Mouse (Mus musculus) lung, adult 18-20 months (tissue): ENCODE results near the gene 4430402I18Rik.

Source experiments
- DNase-seq, 2 experiments: peaks; one replicate each; pipeline ENCODE4 v3.0.0; 2022; ENCODE audit warnings: mixed read lengths in 2 of 2

4430402I18Rik gene

GRCm38 (mm10) chr19:28964552-28964903 is 3.1 kb downstream of the 4430402I18Rik start:
- no peak for DNase-seq

- peak; percentile 92 to 95 for DNase-seq
Observed at GRCm38 (mm10) chr19:28963842-28964551, 3.6 kb downstream of the 4430402I18Rik start, which contains the start of gene Plpp6. TSS of gene Plpp6 (plus strand) at chr19:28963953.

- no peak for DNase-seq
Observed at GRCm38 (mm10) chr19:28963513-28963841, 4.1 kb downstream of the 4430402I18Rik start.

GRCm38 (mm10) chr19:28963113-28963512 is 4.5 kb downstream of the 4430402I18Rik start:
- DNase-seq, result no peak

GRCm38 (mm10) chr19:28951251-28951650 is 16.3 kb downstream of the 4430402I18Rik start:
- DNase-seq, result no peak

- DNase-seq, result no peak
Observed at GRCm38 (mm10) chr19:28947311-28947710, 20.3 kb downstream of the 4430402I18Rik start.

- DNase-seq, result no peak
Observed at GRCm38 (mm10) chr19:28946782-28947181, 20.8 kb downstream of the 4430402I18Rik start.

- no peak for DNase-seq
Observed at GRCm38 (mm10) chr19:28941271-28941670, 26.3 kb downstream of the 4430402I18Rik start.

- DNase-seq, result peak; percentile 45 to 58
Observed at GRCm38 (mm10) chr19:28940135-28940874, 27.3 kb downstream of the 4430402I18Rik start.

GRCm38 (mm10) chr19:28934897-28935296 is 32.7 kb downstream of the 4430402I18Rik start:
- DNase-seq, result no peak

- no peak for DNase-seq
Observed at GRCm38 (mm10) chr19:28929034-28929433, 38.6 kb downstream of the 4430402I18Rik start.

GRCm38 (mm10) chr19:28927396-28927795 is 40.2 kb downstream of the 4430402I18Rik start:
- DNase-seq, result no peak

- DNase-seq, result no peak
Observed at GRCm38 (mm10) chr19:28926366-28926765, 41.2 kb downstream of the 4430402I18Rik start.

GRCm38 (mm10) chr19:28917839-28918238 is 49.8 kb downstream of the 4430402I18Rik start:
- no peak for DNase-seq

GRCm38 (mm10) chr19:28916492-28916891 is 51.1 kb downstream of the 4430402I18Rik start:
- DNase-seq, result no peak

GRCm38 (mm10) chr19:28915602-28916250 is 51.9 kb downstream of the 4430402I18Rik start:
- DNase-seq, result no peak

GRCm38 (mm10) chr19:28914598-28914997 is 53.0 kb downstream of the 4430402I18Rik start:
- no peak for DNase-seq

GRCm38 (mm10) chr19:28908693-28909092 is 58.9 kb downstream of the 4430402I18Rik start:
- DNase-seq, result no peak

GRCm38 (mm10) chr19:28908186-28908585 is 59.4 kb downstream of the 4430402I18Rik start:
- DNase-seq, result no peak

- no peak for DNase-seq
Observed at GRCm38 (mm10) chr19:28903536-28904119, 64.0 kb downstream of the 4430402I18Rik start.

- no peak for DNase-seq
Observed at GRCm38 (mm10) chr19:28902806-28903205, 64.8 kb downstream of the 4430402I18Rik start.

- no peak for DNase-seq
Observed at GRCm38 (mm10) chr19:28902111-28902510, 65.5 kb downstream of the 4430402I18Rik start.

GRCm38 (mm10) chr19:28900771-28901170 is 66.8 kb downstream of the 4430402I18Rik start:
- DNase-seq, result no peak
